Mouse (Mus musculus): Measurements from ENCODE around the gene Ttc3.

GRCm38 (mm10) chr16:94356776-94357494 lies 13.5 kb upstream of the Ttc3 start:
- no peak for TF ChIP-seq CTCF (IDR thresholded peaks at IDR 0.05)
- TF ChIP-seq EP300 (IDR thresholded peaks at IDR 0.05), result no peak

All from lung, postnatal 0 days (tissue).